Mouse (Mus musculus) liver, embryonic 12.5 days (tissue): Measurements from ENCODE around the gene Alox5. TPM values are rescaled to one million over a fixed set of nuclear protein-coding genes. Genes with fewer than 3 reads are reported as not detected.
"Not testable (repeated sequence)": the region's sequence is repeated elsewhere in the genome, so short reads cannot be mapped to it uniquely, and the experiment has no call there.

Source experiments
- ATAC-seq: fragments of 200-750 bp; cut with Nextera tagmentation; 2 replicates; pipeline ENCODE4 v1.8.0; 2017; ENCODE audit warnings: moderate number of reproducible peaks, mild to moderate bottlenecking, moderate library complexity
- H3K27ac ChIP-seq: fragments of 300-500 bp; sonication (generic); 2 replicates; pipeline ENCODE4 v1.5.1; 2016; ENCODE audit warnings: mild to moderate bottlenecking
- H3K27me3 ChIP-seq: fragments of 300-500 bp; sonication (generic); replicated peaks from 2 replicates; pipeline ENCODE4 v1.6.1; 2016; ENCODE audit warnings: mild to moderate bottlenecking, moderate library complexity
- H3K36me3 ChIP-seq: fragments of 300-500 bp; sonication (generic); 2 replicates; pipeline ENCODE4 v1.6.1; 2016; ENCODE audit warnings: mild to moderate bottlenecking, moderate library complexity
- H3K4me1 ChIP-seq: fragments of 300-500 bp; sonication (generic); 2 replicates; pipeline ENCODE4 v1.6.1; 2016
- H3K4me2 ChIP-seq: fragments of 300-500 bp; sonication (generic); 2 replicates; pipeline ENCODE4 v1.6.1; 2016; ENCODE audit warnings: mild to moderate bottlenecking, moderate library complexity
- H3K4me3 ChIP-seq: fragments of 300-500 bp; sonication (generic); 2 replicates; pipeline ENCODE4 v1.5.1; 2016; ENCODE audit warnings: mild to moderate bottlenecking, moderate library complexity
- H3K9ac ChIP-seq: fragments of 300-500 bp; sonication (generic); 2 replicates; pipeline ENCODE4 v1.6.1; 2016; ENCODE audit warnings: mild to moderate bottlenecking, moderate library complexity
- H3K9me3 ChIP-seq: fragments of 300-500 bp; sonication (generic); replicated peaks from 2 replicates; pipeline ENCODE4 v1.6.1; 2016; ENCODE audit warnings: mild to moderate bottlenecking, moderate library complexity
- WGBS: fragments of 180-500 bp; shearing (Covaris S2); methylation state at CpG from one replicate; pipeline ENCODE4 v1.1.7; 2016; ENCODE audit not compliant: insufficient replicate concordance; 5-methylcytosine and 5-hydroxymethylcytosine counted together
- polyA plus RNA-seq: library from polyadenylated mRNA; unstranded; fragments of >200 nt; fragmentation: Nextera tagmentation; extraction: Ambion mirVana; gene quantifications from 2 replicates; pipeline ENCODE4 v1.2.1, GENCODE M21; 2016

The Alox5 gene
- polyA plus RNA-seq: 3.9 and 4.0 TPM in 2 replicates

- H3K9me3 ChIP-seq: no peaks in the 10 kb centered on the region
- no peak within 1 kb of the TSS for H3K9ac ChIP-seq
- H3K4me3 ChIP-seq: peak within 1 kb of the TSS; percentile 49
- peak; percentile 53; the same call in 1 of the 2 replicates for ATAC-seq
- peaks cover 46% of the 10 kb centered on the region for H3K4me1 ChIP-seq
- H3K27me3 ChIP-seq: peaks cover 23% of the 10 kb centered on the region
- H3K4me2 ChIP-seq: peak within 1 kb of the TSS; percentile 73
- H3K36me3 ChIP-seq: no peaks in the 10 kb centered on the region
- H3K27ac ChIP-seq: no peak within 1 kb of the TSS
- WGBS: 2% methylated on average over 43 of the region's 43 CpGs
Measured at GRCm38 (mm10) chr6:116460544-116461283, at the start of gene Alox5. Gene Alox5, minus strand, starts transcription at chr6:116461178.

- 82% methylated on average over 20 of the region's 20 CpGs for WGBS
- ATAC-seq: not testable (repeated sequence)
Measured at GRCm38 (mm10) chr6:116506302-116507003, 45.5 kb upstream of the Alox5 start, which contains the start of gene Olfr212. Gene Olfr212, plus strand, starts transcription at chr6:116506516.

DNA sequence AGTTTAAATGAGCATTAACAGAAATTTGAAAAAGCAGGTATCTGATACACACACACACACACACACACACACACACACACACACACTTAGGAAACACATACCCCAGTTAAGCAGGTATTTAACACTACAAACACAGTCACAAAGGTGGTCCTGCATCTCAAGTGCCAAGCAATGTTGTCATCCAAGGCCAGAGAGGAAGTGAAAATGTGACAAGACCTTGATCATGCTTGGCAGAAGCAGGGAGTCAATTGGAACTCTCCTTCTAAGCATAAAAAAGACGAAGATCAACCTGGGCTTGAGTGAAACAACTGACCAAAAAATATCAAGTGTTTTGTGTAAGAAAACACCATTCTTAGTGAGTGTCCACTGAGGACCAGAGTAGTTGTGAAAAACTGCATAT is 35.0 kb upstream of the Alox5 start:
- ATAC-seq: no peak
- WGBS: 47% methylated on average over 1 of the region's 1 CpGs
- Histone ChIP-seq H3K4me3 (no peak overlapping the region), H3K36me3 (no peaks in the 10 kb centered on the region), H3K4me1 (no peaks in the 10 kb centered on the region), H3K27me3 (no peaks in the 10 kb centered on the region), H3K4me2 (no peak overlapping the region), H3K27ac (no peak overlapping the region), H3K9ac (no peak overlapping the region), H3K9me3 (no peaks in the 10 kb centered on the region)

More at GRCm38 (mm10) chr6:116506302-116507003, 45.5 kb upstream of the Alox5 start, which contains the start of gene Olfr212:
- peaks cover 26% of the 10 kb centered on the region for H3K9me3 ChIP-seq
- not testable (repeated sequence) for H3K4me1 ChIP-seq, H3K9ac ChIP-seq, H3K4me2 ChIP-seq, H3K27ac ChIP-seq, H3K27me3 ChIP-seq, H3K36me3 ChIP-seq, H3K4me3 ChIP-seq

- H3K4me2 ChIP-seq: no peak overlapping the region
- H3K27ac ChIP-seq: no peak overlapping the region
- no peaks in the 10 kb centered on the region for H3K4me1 ChIP-seq
- ATAC-seq: no peak
- H3K27me3 ChIP-seq: no peaks in the 10 kb centered on the region
- no peak overlapping the region for H3K9ac ChIP-seq
- WGBS: 58% methylated on average over 5 of the region's 5 CpGs
- no peaks in the 10 kb centered on the region for H3K9me3 ChIP-seq
- H3K36me3 ChIP-seq: no peaks in the 10 kb centered on the region
- no peak overlapping the region for H3K4me3 ChIP-seq
Measured at GRCm38 (mm10) chr6:116493742-116494141, 32.8 kb upstream of the Alox5 start.

GRCm38 (mm10) chr6:116488791-116489190 is 27.8 kb upstream of the Alox5 start, which contains the start of gene Olfr211:
Gene Olfr211, plus strand, starts transcription at chr6:116489091.
- no peak within 1 kb of the TSS for H3K4me3 ChIP-seq
- H3K27ac ChIP-seq: no peak within 1 kb of the TSS
- H3K27me3 ChIP-seq: no peaks in the 10 kb centered on the region
- H3K4me1 ChIP-seq: no peaks in the 10 kb centered on the region
- H3K9ac ChIP-seq: no peak within 1 kb of the TSS
- H3K4me2 ChIP-seq: no peak within 1 kb of the TSS
- ATAC-seq: no peak
- H3K36me3 ChIP-seq: no peaks in the 10 kb centered on the region
- no peaks in the 10 kb centered on the region for H3K9me3 ChIP-seq
- WGBS: 56% methylated on average over 4 of the region's 4 CpGs

- Histone ChIP-seq H3K9me3 (no peaks in the 10 kb centered on the region), H3K9ac (no peak overlapping the region), H3K4me1 (no peaks in the 10 kb centered on the region), H3K36me3 (no peaks in the 10 kb centered on the region), H3K4me2 (no peak overlapping the region), H3K4me3 (no peak overlapping the region), H3K27ac (no peak overlapping the region), H3K27me3 (no peaks in the 10 kb centered on the region)
- no peak for ATAC-seq
- 50% methylated on average over 1 of the region's 1 CpGs for WGBS
Measured at GRCm38 (mm10) chr6:116486833-116487232, 25.9 kb upstream of the Alox5 start.

DNA sequence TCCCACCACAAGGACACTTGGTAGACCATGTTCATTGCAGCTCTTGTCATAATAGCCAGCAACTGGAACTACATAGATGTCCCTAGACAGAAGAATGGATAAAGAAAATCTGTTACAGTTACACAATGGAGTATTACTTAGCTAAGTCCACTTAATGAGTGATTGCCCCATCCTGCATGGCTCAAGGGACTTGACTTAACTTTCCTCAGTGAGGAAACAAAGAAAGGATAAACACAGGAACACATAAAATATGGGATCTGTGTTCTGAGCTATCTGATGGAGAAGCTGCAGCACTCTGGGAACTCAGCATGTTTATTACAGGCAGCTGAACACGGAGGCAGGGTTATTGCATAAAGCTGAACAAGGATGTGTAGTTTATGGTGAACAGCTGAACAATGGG is 24.1 kb upstream of the Alox5 start:
- 35% methylated on average over 1 of the region's 1 CpGs for WGBS
- no peak overlapping the region for H3K9ac ChIP-seq

GRCm38 (mm10) chr6:116468081-116468480 is 7.1 kb upstream of the Alox5 start:
- Histone ChIP-seq H3K9me3 (no peaks in the 10 kb centered on the region), H3K4me2 (no peak overlapping the region), H3K4me3 (no peak overlapping the region), H3K36me3 (no peaks in the 10 kb centered on the region), H3K4me1 (no peaks in the 10 kb centered on the region), H3K27me3 (0 out of 2 replicates have a peak, but pooled peaks cover 2% of the 10 kb centered on the region), H3K27ac (no peak overlapping the region), H3K9ac (no peak overlapping the region)
- 22% methylated on average over 3 of the region's 3 CpGs for WGBS
- ATAC-seq: no peak

More for the DNA sequence above, 24.1 kb upstream of the Alox5 start:
- Histone ChIP-seq H3K4me3 (no peak overlapping the region), H3K27ac (no peak overlapping the region), H3K4me1 (no peaks in the 10 kb centered on the region), H3K9me3 (no peaks in the 10 kb centered on the region), H3K36me3 (no peaks in the 10 kb centered on the region), H3K27me3 (no peaks in the 10 kb centered on the region), H3K4me2 (no peak overlapping the region)
- no peak for ATAC-seq

DNA sequence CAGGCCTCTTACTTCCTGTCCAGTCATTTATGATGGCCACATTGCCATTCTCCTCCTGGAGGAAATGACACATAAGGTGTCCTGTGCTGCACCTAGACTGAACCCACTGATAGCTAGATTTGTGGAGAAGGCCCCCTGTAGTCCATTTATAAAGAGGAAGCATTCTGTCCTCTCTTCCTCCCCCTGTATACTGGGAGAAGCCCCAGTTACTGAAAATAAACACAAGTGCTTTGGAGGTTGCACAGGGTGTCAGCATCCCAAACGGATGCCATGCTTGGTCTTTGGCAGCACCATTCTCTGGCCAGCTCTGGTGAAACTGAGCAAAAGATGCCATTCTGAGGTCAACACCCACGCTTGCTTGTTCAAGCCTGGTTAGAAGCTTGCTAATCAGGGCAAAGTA is 1.7 kb downstream of the Alox5 start:
- WGBS: 30% methylated on average over 2 of the region's 2 CpGs
- Histone ChIP-seq H3K36me3 (no peaks in the 10 kb centered on the region), H3K9ac (no peak overlapping the region), H3K4me3 (no peak overlapping the region), H3K4me2 (0 out of 2 replicates have a peak overlapping the region, but pooled peaks have one; percentile 73), H3K27ac (no peak overlapping the region), H3K9me3 (no peaks in the 10 kb centered on the region), H3K4me1 (peaks cover 51% of the 10 kb centered on the region), H3K27me3 (peaks cover 23% of the 10 kb centered on the region)
- no peak for ATAC-seq

GRCm38 (mm10) chr6:116458728-116459127 is 2.2 kb downstream of the Alox5 start:
- ATAC-seq: no peak
- Histone ChIP-seq H3K4me2 (no peak overlapping the region), H3K4me3 (no peak overlapping the region), H3K36me3 (no peaks in the 10 kb centered on the region), H3K4me1 (peaks cover 51% of the 10 kb centered on the region), H3K27ac (no peak overlapping the region), H3K9ac (no peak overlapping the region), H3K9me3 (no peaks in the 10 kb centered on the region), H3K27me3 (peaks cover 23% of the 10 kb centered on the region)
- 23% methylated on average over 4 of the region's 4 CpGs for WGBS

- Histone ChIP-seq H3K36me3 (no peaks in the 10 kb centered on the region), H3K9ac (no peak overlapping the region), H3K4me2 (no peak overlapping the region), H3K4me1 (peaks cover 51% of the 10 kb centered on the region), H3K9me3 (no peaks in the 10 kb centered on the region), H3K27me3 (peaks cover 20% of the 10 kb centered on the region), H3K4me3 (no peak overlapping the region), H3K27ac (no peak overlapping the region)
- 7% methylated on average over 1 of the region's 1 CpGs for WGBS
- peak; percentile 65 for ATAC-seq
Measured at GRCm38 (mm10) chr6:116456482-116456881, 4.5 kb downstream of the Alox5 start.

DNA sequence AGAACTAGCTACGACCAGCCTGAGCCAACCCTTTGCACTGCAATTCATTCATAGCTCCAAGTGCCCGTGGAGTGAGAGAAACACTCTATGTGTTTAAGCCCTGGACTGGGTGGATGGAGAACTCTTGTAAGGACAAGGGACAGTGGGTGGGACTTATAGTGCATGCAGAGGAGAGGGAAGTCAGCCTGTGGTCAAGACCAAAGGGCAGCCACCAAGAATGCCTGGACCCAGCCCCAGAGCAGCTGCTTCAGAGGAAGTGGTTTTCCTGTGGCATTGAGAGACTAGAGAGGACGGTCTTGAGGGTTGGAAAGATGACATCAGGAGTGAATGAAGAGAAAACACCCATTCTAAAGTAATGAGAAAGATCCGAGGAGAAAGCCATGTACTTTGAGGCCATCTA is 5.2 kb downstream of the Alox5 start:
- Histone ChIP-seq H3K4me2 (no peak overlapping the region), H3K27ac (no peak overlapping the region), H3K36me3 (no peaks in the 10 kb centered on the region), H3K4me3 (no peak overlapping the region), H3K4me1 (peaks cover 47% of the 10 kb centered on the region), H3K9ac (no peak overlapping the region), H3K27me3 (peaks cover 13% of the 10 kb centered on the region), H3K9me3 (no peaks in the 10 kb centered on the region)
- 0 out of 2 replicates have a peak, but pooled peaks have one; percentile 30 for ATAC-seq
- WGBS: 23% methylated on average over 4 of the region's 4 CpGs
